Mouse (Mus musculus) intestine, postnatal 0 days (tissue): Measurements from ENCODE around the gene Rnf8. TPM values are rescaled to one million over a fixed set of nuclear protein-coding genes. Genes with fewer than 3 reads are reported as not detected.

Experiments
- ATAC-seq: fragments of 200-750 bp; cut with Nextera tagmentation; 2 replicates; pipeline ENCODE4 v1.8.0; 2017; ENCODE audit warnings: mild to moderate bottlenecking, moderate TSS enrichment, moderate library complexity
- H3K27ac ChIP-seq: fragments of 300-500 bp; sonication (generic); 2 replicates; pipeline ENCODE4 v1.5.1; 2014; ENCODE audit warnings: mild to moderate bottlenecking, low read depth, low read length, moderate library complexity
- H3K27me3 ChIP-seq: fragments of 300-500 bp; sonication (generic); replicated peaks from 2 replicates; pipeline ENCODE4 v1.6.1; 2014; ENCODE audit warnings: low read length, mixed read lengths; ENCODE audit not compliant: control insufficient read depth, insufficient read depth
- H3K36me3 ChIP-seq: fragments of 300-500 bp; sonication (generic); 2 replicates; pipeline ENCODE4 v1.6.1; 2014; ENCODE audit warnings: mild to moderate bottlenecking, moderate library complexity; ENCODE audit not compliant: control insufficient read depth, insufficient read depth
- H3K4me1 ChIP-seq: fragments of 300-500 bp; sonication (generic); replicated peaks from 2 replicates; pipeline ENCODE4 v1.6.1; 2014; ENCODE audit warnings: antibody characterized with exemption, low read length, mixed read lengths; ENCODE audit not compliant: control insufficient read depth, insufficient read depth
- H3K4me2 ChIP-seq: fragments of 300-500 bp; sonication (generic); replicated peaks from 2 replicates; pipeline ENCODE4 v1.6.1; 2014; ENCODE audit warnings: low read depth, mild to moderate bottlenecking, moderate library complexity
- H3K4me3 ChIP-seq: fragments of 300-500 bp; sonication (generic); 2 replicates; pipeline ENCODE4 v1.5.1; 2014; ENCODE audit warnings: low read depth, low read length
- H3K9ac ChIP-seq: fragments of 300-500 bp; sonication (generic); 2 replicates; pipeline ENCODE4 v1.6.1; 2014; ENCODE audit warnings: mild to moderate bottlenecking, low read depth, low read length
- H3K9me3 ChIP-seq: fragments of 300-500 bp; sonication (generic); 2 replicates; pipeline ENCODE4 v1.6.1; 2016; ENCODE audit warnings: mixed run types; ENCODE audit not compliant: control insufficient read depth
- CTCF ChIP-seq: sonication (generic); IDR thresholded peaks from 2 replicates; pipeline ENCODE4 v1.5.1; 2016; ENCODE audit warnings: low read depth, mild to moderate bottlenecking, control low read depth, antibody characterized with exemption, moderate library complexity
- WGBS: fragments of 180-500 bp; shearing (Covaris S2); extraction: QIAGEN DNeasy Blood & Tissue Kit; methylation state at CpG from one replicate; pipeline ENCODE4 v1.1.7; 2014; 5-methylcytosine and 5-hydroxymethylcytosine counted together
- polyA plus RNA-seq: library from polyadenylated mRNA; unstranded; fragments of >200 nt; fragmentation: Nextera tagmentation; extraction: Ambion mirVana; gene quantifications from 2 replicates; pipeline ENCODE4 v1.2.1, GENCODE M21; 2015

The Rnf8 gene
- polyA plus RNA-seq, 1 experiment from 2014 or later: 26.7 TPM

GRCm38 (mm10) chr17:29680921-29681320, 66.3 kb downstream of the Rnf8 start:
- Histone ChIP-seq H3K4me3 (no peak overlapping the region), H3K9me3 (no peaks in the 10 kb centered on the region), H3K4me2 (no peak overlapping the region), H3K36me3 (peaks cover 71% of the 10 kb centered on the region), H3K4me1 (no peaks in the 10 kb centered on the region), H3K9ac (no peak overlapping the region), H3K27me3 (no peaks in the 10 kb centered on the region), H3K27ac (no peak overlapping the region)
- ATAC-seq: no peak
- 86% methylated on average over 2 of the region's 2 CpGs for WGBS
- no peak for TF ChIP-seq CTCF

- peaks cover 71% of the 10 kb centered on the region for H3K36me3 ChIP-seq
- no peaks in the 10 kb centered on the region for H3K27me3 ChIP-seq
- no peak overlapping the region for H3K4me2 ChIP-seq
- H3K9ac ChIP-seq: no peak overlapping the region
- no peak for ATAC-seq
- no peaks in the 10 kb centered on the region for H3K9me3 ChIP-seq
- H3K4me1 ChIP-seq: no peaks in the 10 kb centered on the region
- H3K4me3 ChIP-seq: no peak overlapping the region
- WGBS: 90% methylated on average over 9 of the region's 9 CpGs
- no peak for TF ChIP-seq CTCF
- no peak overlapping the region for H3K27ac ChIP-seq
Measured at GRCm38 (mm10) chr17:29681669-29682068, 67.1 kb downstream of the Rnf8 start.

GRCm38 (mm10) chr17:29682261-29682660, 67.7 kb downstream of the Rnf8 start:
- no peaks in the 10 kb centered on the region for H3K4me1 ChIP-seq
- H3K27ac ChIP-seq: no peak overlapping the region
- no peaks in the 10 kb centered on the region for H3K27me3 ChIP-seq
- 90% methylated on average over 7 of the region's 7 CpGs for WGBS
- no peak overlapping the region for H3K4me3 ChIP-seq
- H3K4me2 ChIP-seq: no peak overlapping the region
- H3K9ac ChIP-seq: no peak overlapping the region
- TF ChIP-seq CTCF: no peak
- peaks cover 71% of the 10 kb centered on the region for H3K36me3 ChIP-seq
- H3K9me3 ChIP-seq: no peaks in the 10 kb centered on the region
- ATAC-seq: no peak

- H3K4me1 ChIP-seq: no peaks in the 10 kb centered on the region
- peaks cover 75% of the 10 kb centered on the region for H3K36me3 ChIP-seq
- no peaks in the 10 kb centered on the region for H3K27me3 ChIP-seq
- H3K27ac ChIP-seq: no peak overlapping the region
- 84% methylated on average over 2 of the region's 2 CpGs for WGBS
- H3K9ac ChIP-seq: no peak overlapping the region
- no peaks in the 10 kb centered on the region for H3K9me3 ChIP-seq
- ATAC-seq: no peak
- H3K4me2 ChIP-seq: no peak overlapping the region
- TF ChIP-seq CTCF: no peak
- H3K4me3 ChIP-seq: no peak overlapping the region
Measured at GRCm38 (mm10) chr17:29683127-29683526, 68.5 kb downstream of the Rnf8 start.

- Histone ChIP-seq H3K27me3 (no peaks in the 10 kb centered on the region), H3K4me2 (no peak overlapping the region), H3K4me1 (no peaks in the 10 kb centered on the region), H3K9me3 (no peaks in the 10 kb centered on the region), H3K36me3 (peaks cover 86% of the 10 kb centered on the region), H3K9ac (no peak overlapping the region), H3K4me3 (no peak overlapping the region), H3K27ac (no peak overlapping the region)
- no peak for TF ChIP-seq CTCF
- WGBS: 91% methylated on average over 4 of the region's 4 CpGs
- ATAC-seq: no peak
Measured at GRCm38 (mm10) chr17:29684275-29684674, 69.7 kb downstream of the Rnf8 start.

- H3K4me3 ChIP-seq: no peak overlapping the region
- TF ChIP-seq CTCF: no peak
- WGBS: 91% methylated on average over 5 of the region's 5 CpGs
- H3K4me1 ChIP-seq: no peaks in the 10 kb centered on the region
- no peak overlapping the region for H3K4me2 ChIP-seq
- no peaks in the 10 kb centered on the region for H3K27me3 ChIP-seq
- no peak overlapping the region for H3K9ac ChIP-seq
- H3K9me3 ChIP-seq: no peaks in the 10 kb centered on the region
- H3K27ac ChIP-seq: no peak overlapping the region
- H3K36me3 ChIP-seq: peaks cover 90% of the 10 kb centered on the region
- no peak for ATAC-seq
Measured at GRCm38 (mm10) chr17:29686771-29687170, 72.2 kb downstream of the Rnf8 start.

GRCm38 (mm10) chr17:29687373-29687772, 72.8 kb downstream of the Rnf8 start:
- Histone ChIP-seq H3K27ac (no peak overlapping the region), H3K9me3 (no peaks in the 10 kb centered on the region), H3K4me2 (no peak overlapping the region), H3K36me3 (peaks cover 85% of the 10 kb centered on the region), H3K9ac (no peak overlapping the region), H3K4me1 (no peaks in the 10 kb centered on the region), H3K4me3 (no peak overlapping the region), H3K27me3 (no peaks in the 10 kb centered on the region)
- 87% methylated on average over 6 of the region's 6 CpGs for WGBS
- no peak for TF ChIP-seq CTCF
- ATAC-seq: no peak
